Mouse (Mus musculus): ENCODE results near the gene Catip.

GRCm38 (mm10) chr1:74367886-74368645 lies 6.2 kb downstream of the Catip start:
- no peak for TF ChIP-seq CTCF (IDR thresholded peaks at IDR 0.05; ENCODE audit: extremely low read depth, insufficient read depth, insufficient read length, insufficient replicate concordance)
- no peak for TF ChIP-seq POLR2A (IDR thresholded peaks at IDR 0.05; ENCODE audit: low read depth, low read length)
